8 mouse cellular contexts compared by ENCODE assay signal in genomic region chr2:32363376-32364106, GRCm38 (mm10). TPM values are rescaled to one million over a fixed set of nuclear protein-coding genes. Genes with fewer than 3 reads are reported as not detected.
DNase-seq lines count a peak whose midpoint lies in the region; ATAC-seq and TF ChIP-seq lines count a peak whose summit lies in the region.

No protein-coding gene starts in this region.

- peaks cover 5% of the 10 kb centered on the region for H3K4me1 ChIP-seq in heart, postnatal 0 days (ENCODE audit: control insufficient read depth, insufficient read depth)
- H3K4me1 ChIP-seq in liver, adult 2 months (ENCODE audit: control insufficient read depth, insufficient read depth, low read length), result peaks cover 7% of the 10 kb centered on the region; the same call in 1 of the 2 replicates
- H3K4me1 ChIP-seq in midbrain, embryonic 16.5 days (ENCODE audit: control insufficient read depth, insufficient read depth, low read length), result peaks cover 20% of the 10 kb centered on the region

- TF ChIP-seq POLR2A in liver, adult 2 months (IDR thresholded peaks at IDR 0.05; ENCODE audit: extremely low read depth, insufficient read depth, low read length), result no peak

- no peak for TF ChIP-seq CTCF in left cerebral cortex, adult 2 months (IDR thresholded peaks at IDR 0.05)
- TF ChIP-seq CTCF in heart, postnatal 0 days (IDR thresholded peaks at IDR 0.05; ENCODE audit: low read depth), result no peak
- TF ChIP-seq CTCF in liver, adult 2 months (IDR thresholded peaks at IDR 0.05; ENCODE audit: low read depth, low read length), result no peak

- H3K27me3 ChIP-seq in heart, postnatal 0 days (ENCODE audit: control insufficient read depth, insufficient read depth, low read length), result no peaks in the 10 kb centered on the region
- H3K27me3 ChIP-seq in liver, adult 2 months (ENCODE audit: control insufficient read depth, insufficient read depth, low read length), result no peaks in the 10 kb centered on the region
- H3K27me3 ChIP-seq in midbrain, embryonic 16.5 days (ENCODE audit: control insufficient read depth, insufficient read depth, low read depth, low read length), result 0 out of 2 replicates have a peak, but pooled peaks cover 4% of the 10 kb centered on the region

- H3K9me3 ChIP-seq in heart, postnatal 0 days (replicated peaks; ENCODE audit: control insufficient read depth, low read length), result no peaks in the 10 kb centered on the region
- H3K9me3 ChIP-seq in midbrain, embryonic 16.5 days (replicated peaks; ENCODE audit: control insufficient read depth, low read length, poor library complexity, severe bottlenecking), result no peaks in the 10 kb centered on the region

- DNase-seq in left cerebral cortex, adult 2 months (ENCODE audit: extremely low spot score in 1 of 2, low spot score in 2 of 2), result no peak
- no peak for DNase-seq in left cerebral cortex, adult 18-20 months (ENCODE audit: low spot score in 2 of 2)
- peak; percentile 31 for DNase-seq in c-Kit-positive CD71-positive TER-119-negative erythroid progenitor cells, embryonic 14.5 days (ENCODE audit: low read depth)
- DNase-seq in heart, postnatal 0 days (ENCODE audit: low spot score), result peak; percentile 40
- DNase-seq in liver, adult 2 months (ENCODE audit: extremely low read depth, low read depth, low spot score), result peak; percentile 72
- DNase-seq in left cerebral cortex, adult 8-10 months (ENCODE audit: low spot score in 2 of 2), result no peak
- no peak for DNase-seq in layer of hippocampus, adult 9-10 months (ENCODE audit: low spot score)

- 7% methylated on average over 19 of the region's 19 CpGs for WGBS in heart, postnatal 0 days
- 9% methylated on average over 19 of the region's 19 CpGs for WGBS in liver, adult 2 months
- WGBS in midbrain, embryonic 16.5 days, result 10% methylated on average over 19 of the region's 19 CpGs

- intact Hi-C loops in left cerebral cortex, adult 2 months (cut with DNase I), result loop anchor here (2.0 kb wide), 2 partner anchors 17 to 33 kb away; partner anchors contain the start of gene 1110008P14Rik

- H3K79me2 ChIP-seq in liver, adult 2 months (ENCODE audit: control insufficient read depth, insufficient read depth, low read length), result peaks cover 3% of the 10 kb centered on the region; the same call in 1 of the 2 replicates

- H3K4me2 ChIP-seq in heart, postnatal 0 days (ENCODE audit: low read depth, low read length), result peak overlapping the region; percentile 69
- peak overlapping the region; percentile 92 for H3K4me2 ChIP-seq in midbrain, embryonic 16.5 days (ENCODE audit: low read length)

- peak; percentile 27 for ATAC-seq in heart, postnatal 0 days (ENCODE audit: insufficient read depth, low read depth)
- ATAC-seq in midbrain, embryonic 16.5 days, result peak; percentile 55

- peaks cover 37% of the 10 kb centered on the region for H3K36me3 ChIP-seq in heart, postnatal 0 days (replicated peaks; ENCODE audit: control insufficient read depth, insufficient read depth, low read length)
- H3K36me3 ChIP-seq in liver, adult 2 months (ENCODE audit: control insufficient read depth, insufficient read depth, low read length), result peaks cover 4% of the 10 kb centered on the region; the same call in 1 of the 2 replicates
- H3K36me3 ChIP-seq in midbrain, embryonic 16.5 days (ENCODE audit: control insufficient read depth, insufficient read depth, low read length), result peaks cover 20% of the 10 kb centered on the region

- peak overlapping the region; percentile 93 for H3K27ac ChIP-seq in left cerebral cortex, adult 2 months
- peak overlapping the region; percentile 84 for H3K27ac ChIP-seq in heart, postnatal 0 days (ENCODE audit: low read depth)
- peak overlapping the region; percentile 95 for H3K27ac ChIP-seq in liver, adult 2 months (replicated peaks; ENCODE audit: insufficient read depth, low read depth, low read length)
- H3K27ac ChIP-seq in midbrain, embryonic 16.5 days (ENCODE audit: low read length), result peak overlapping the region; percentile 85

- H3K4me3 ChIP-seq in left cerebral cortex, adult 2 months, result peak overlapping the region; percentile 67
- H3K4me3 ChIP-seq in heart, postnatal 0 days (ENCODE audit: low read depth, low read length), result peak overlapping the region; percentile 61
- H3K4me3 ChIP-seq in liver, adult 2 months (ENCODE audit: insufficient read depth, low read depth, low read length), result peak overlapping the region; percentile 89
- H3K4me3 ChIP-seq in midbrain, embryonic 16.5 days (ENCODE audit: low read depth, low read length), result peak overlapping the region; percentile 83

- H3K9ac ChIP-seq in heart, postnatal 0 days (replicated peaks; ENCODE audit: low read depth, low read length), result peak overlapping the region; percentile 72
- H3K9ac ChIP-seq in liver, adult 2 months (ENCODE audit: low read depth, low read length), result peak overlapping the region; percentile 85
- peak overlapping the region; percentile 94 for H3K9ac ChIP-seq in midbrain, embryonic 16.5 days (ENCODE audit: low read depth, low read length)

- no peak for TF ChIP-seq EP300 in heart, postnatal 0 days (IDR thresholded peaks at IDR 0.05; ENCODE audit: low read depth)

RNA-seq across cellular contexts. Expression of gene Dnm1, which starts 10.4 kb away (rescaled TPM):
- total RNA-seq in left cerebral cortex, adult 2 months (2021), result 1,000 to 10,000 TPM; 1,259 to 1,310 TPM
- total RNA-seq in left cerebral cortex, adult 18-20 months (2021), result 1,000 to 10,000 TPM; 1,236 to 1,244 TPM
- total RNA-seq in heart, postnatal 0 days (2014; rRNA removed; ENCODE audit: low replicate concordance), result 3.4 and 10.3 TPM in 2 replicates
- 1.5 and 1.6 TPM in 2 replicates for polyA plus RNA-seq in heart, postnatal 0 days (2015; fragmentation: Nextera tagmentation; extraction: Ambion mirVana)
- total RNA-seq in liver, adult 2 months (2014; rRNA removed), result 0.09 and 0.40 TPM in 2 replicates
- 0.60 and 0.90 TPM in 2 replicates for polyA plus RNA-seq in liver, adult 2 months (2012; rRNA removed)
- polyA plus RNA-seq in midbrain, embryonic 16.5 days (2015; fragmentation: Nextera tagmentation; extraction: Ambion mirVana), result 55.1 and 66.3 TPM in 2 replicates
- 1,000 to 10,000 TPM; 1,127 to 1,189 (median 1,146) TPM for total RNA-seq in left cerebral cortex, adult 8-10 months (2022)

RNA-seq across cellular contexts. Expression of gene Ciz1, which starts 11.4 kb away (rescaled TPM):
- 10 to 100 TPM; 89.7 to 90.1 TPM for total RNA-seq in left cerebral cortex, adult 2 months (2021)
- 10 to 100 TPM; 66.4 to 78.3 TPM for total RNA-seq in left cerebral cortex, adult 18-20 months (2021)
- total RNA-seq in heart, postnatal 0 days (2014; rRNA removed; ENCODE audit: low replicate concordance), result 61.9 and 79.9 TPM in 2 replicates
- 17.6 and 18.5 TPM in 2 replicates for polyA plus RNA-seq in heart, postnatal 0 days (2015; fragmentation: Nextera tagmentation; extraction: Ambion mirVana)
- total RNA-seq in liver, adult 2 months (2014; rRNA removed), result 9.5 and 10.0 TPM in 2 replicates
- polyA plus RNA-seq in liver, adult 2 months (2012; rRNA removed), result 47.1 and 71.7 TPM in 2 replicates
- polyA plus RNA-seq in midbrain, embryonic 16.5 days (2015; fragmentation: Nextera tagmentation; extraction: Ambion mirVana), result 56.3 and 58.7 TPM in 2 replicates
- 10 to 100 TPM; 65.8 to 82.5 (median 75.7) TPM for total RNA-seq in left cerebral cortex, adult 8-10 months (2022)

RNA-seq across cellular contexts. Expression of gene 1110008P14Rik, which starts 18.2 kb away (rescaled TPM):
- total RNA-seq in left cerebral cortex, adult 2 months (2021), result 100 to 1,000 TPM; 341 to 349 TPM
- total RNA-seq in left cerebral cortex, adult 18-20 months (2021), result 100 to 1,000 TPM; 283 to 350 TPM
- total RNA-seq in heart, postnatal 0 days (2014; rRNA removed; ENCODE audit: low replicate concordance), result 159 and 195 TPM in 2 replicates
- 77.0 and 84.9 TPM in 2 replicates for polyA plus RNA-seq in heart, postnatal 0 days (2015; fragmentation: Nextera tagmentation; extraction: Ambion mirVana)
- 25.8 and 32.5 TPM in 2 replicates for total RNA-seq in liver, adult 2 months (2014; rRNA removed)
- polyA plus RNA-seq in liver, adult 2 months (2012; rRNA removed), result 103 and 144 TPM in 2 replicates
- 117 and 132 TPM in 2 replicates for polyA plus RNA-seq in midbrain, embryonic 16.5 days (2015; fragmentation: Nextera tagmentation; extraction: Ambion mirVana)
- total RNA-seq in left cerebral cortex, adult 8-10 months (2022), result 100 to 1,000 TPM; 226 to 280 (median 259) TPM

RNA-seq across cellular contexts. Expression of gene Lcn2, which starts 24.5 kb away (rescaled TPM):
- 10 to 100 TPM in 1 of 2 experiments, under 1 TPM in 1; 0.44 to 19.4 TPM for total RNA-seq in left cerebral cortex, adult 2 months (2021)
- total RNA-seq in left cerebral cortex, adult 18-20 months (2021), result under 1 TPM; 0.77 to 0.84 TPM
- total RNA-seq in heart, postnatal 0 days (2014; rRNA removed; ENCODE audit: low replicate concordance), result 1.1 and 6.0 TPM in 2 replicates
- polyA plus RNA-seq in heart, postnatal 0 days (2015; fragmentation: Nextera tagmentation; extraction: Ambion mirVana), result 1.8 and 2.0 TPM in 2 replicates
- total RNA-seq in liver, adult 2 months (2014; rRNA removed), result 2.1 and 10.0 TPM in 2 replicates
- polyA plus RNA-seq in liver, adult 2 months (2012; rRNA removed), result 29.3 and 45.5 TPM in 2 replicates
- polyA plus RNA-seq in midbrain, embryonic 16.5 days (2015; fragmentation: Nextera tagmentation; extraction: Ambion mirVana), result 0.86 and 1.2 TPM in 2 replicates
- total RNA-seq in left cerebral cortex, adult 8-10 months (2022), result under 1 TPM; 0.50 to 0.81 (median 0.63) TPM

RNA-seq across cellular contexts. Expression of gene Ptges2, which starts 32.2 kb away (rescaled TPM):
- 10 to 100 TPM; 47.2 to 47.8 TPM for total RNA-seq in left cerebral cortex, adult 2 months (2021)
- total RNA-seq in left cerebral cortex, adult 18-20 months (2021), result 10 to 100 TPM; 49.5 to 51.2 TPM
- total RNA-seq in heart, postnatal 0 days (2014; rRNA removed; ENCODE audit: low replicate concordance), result 33.9 and 46.7 TPM in 2 replicates
- polyA plus RNA-seq in heart, postnatal 0 days (2015; fragmentation: Nextera tagmentation; extraction: Ambion mirVana), result 62.6 and 65.4 TPM in 2 replicates
- 22.6 and 30.7 TPM in 2 replicates for total RNA-seq in liver, adult 2 months (2014; rRNA removed)
- polyA plus RNA-seq in liver, adult 2 months (2012; rRNA removed), result 24.4 and 25.5 TPM in 2 replicates
- polyA plus RNA-seq in midbrain, embryonic 16.5 days (2015; fragmentation: Nextera tagmentation; extraction: Ambion mirVana), result 50.7 and 51.4 TPM in 2 replicates
- 10 to 100 TPM; 46.9 to 51.4 (median 49.9) TPM for total RNA-seq in left cerebral cortex, adult 8-10 months (2022)

Comparison
In these comparisons a context has a peak if more than half of its experiments do, and no peak if none do; other contexts are left out.
1. DNase-seq: peak in c-Kit-positive CD71-positive TER-119-negative erythroid progenitor cells, embryonic 14.5 days (single experiment), heart, postnatal 0 days (single experiment) and liver, adult 2 months (single experiment); none in left cerebral cortex, adult 2 months (0 of 2), left cerebral cortex, adult 18-20 months (0 of 2), left cerebral cortex, adult 8-10 months (0 of 2) and layer of hippocampus, adult 9-10 months (single experiment).
2. RNA of gene Dnm1, which starts 10.4 kb away (total RNA-seq): 1,259 to 1,310 TPM in left cerebral cortex, adult 2 months, 1,236 to 1,244 TPM in left cerebral cortex, adult 18-20 months and 1,127 to 1,189 TPM in left cerebral cortex, adult 8-10 months; 3.4 to 10.3 TPM in heart, postnatal 0 days and 0.09 to 0.40 TPM in liver, adult 2 months; every median in the first group is over 10 times any median in the second.
3. Peak in every context shown above with its lines, with median percentiles within 50 percentile points of each other: H3K27ac ChIP-seq, H3K4me3 ChIP-seq and H3K9ac ChIP-seq.